Mouse (Mus musculus) myocyte (in vitro differentiated cells): ENCODE data around the gene Fcer1g.

Experiments
- POLR2A ChIP-seq: IDR thresholded peaks from one replicate; pipeline ENCODE4 v1.6.1; 2011; ENCODE audit warnings: low read depth, mild to moderate bottlenecking, control low read depth, moderate library complexity; ENCODE audit not compliant: insufficient read length
- SRF ChIP-seq: IDR thresholded peaks from one replicate; pipeline ENCODE4 v1.6.1; 2011; ENCODE audit warnings: low read depth; ENCODE audit not compliant: control insufficient read depth, insufficient read length

- TF ChIP-seq SRF: no peak
- TF ChIP-seq POLR2A: no peak
These were observed 38.9 kb downstream of the Fcer1g start for GRCm38 (mm10) chr1:171195046-171195822.
